Mouse (Mus musculus): ENCODE measurements around the gene Zfp583.

DNA sequence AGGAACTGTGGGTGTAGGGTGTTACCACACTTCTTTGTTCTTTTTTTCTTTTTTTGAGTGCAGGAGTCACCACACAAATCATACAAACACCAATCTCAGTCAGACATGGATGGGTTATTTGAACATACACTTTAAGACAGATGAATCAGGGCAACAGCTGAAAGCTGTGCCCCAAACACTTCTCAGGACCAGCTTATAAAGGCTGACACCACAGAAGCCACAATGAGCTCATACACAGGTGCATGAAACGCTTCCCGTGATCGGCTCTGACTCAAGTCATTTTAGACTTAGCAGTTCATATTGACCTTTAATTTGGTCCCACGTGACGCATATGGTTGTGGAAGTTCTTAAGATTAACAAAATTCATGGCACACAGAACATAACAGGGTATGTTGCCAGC is 8.8 kb upstream of the Zfp583 start:
- no peak for TF ChIP-seq CTCF (IDR thresholded peaks at IDR 0.05; ENCODE audit: borderline replicate concordance, control insufficient read depth, extremely low read depth, insufficient read depth, low read length, poor library complexity)
- TF ChIP-seq POLR2A (IDR thresholded peaks at IDR 0.05; ENCODE audit: control insufficient read depth, extremely low read depth, insufficient read depth, low read length, poor library complexity): no peak

Data from thymus, adult 2 months (tissue).